Mouse (Mus musculus) CH12.LX (cell line): ENCODE measurements at regions not wholly inside any gene's neighbourhood (a gene's known extent, or its start where the extent isn't known, plus 50 kb on each side); places are given as distances from the start of the nearest gene placed in this dataset.

Experiments used
- DNase-seq: peaks from one replicate; pipeline ENCODE4 v3.0.0-alpha.2; 2013; ENCODE audit errors: extremely low read depth
- H3K27ac ChIP-seq: 2 replicates; pipeline ENCODE4 v1.5.1; 2012; ENCODE audit warnings: low read depth, mild to moderate bottlenecking, control low read depth, moderate library complexity; ENCODE audit not compliant: insufficient read depth
- H3K27me3 ChIP-seq: replicated peaks from 2 replicates; pipeline ENCODE3; 2012; ENCODE audit warnings: inconsistent platforms
- H3K36me3 ChIP-seq, 2 experiments: replicated peaks in 1 of 2; 2 replicates each; pipeline versions ENCODE3 to v1.6.1; 2012; ENCODE audit warnings: inconsistent platforms in 1 of 2, low read length in 1 of 2, mild to moderate bottlenecking in 1 of 2, mixed read lengths in 1 of 2, moderate library complexity in 1 of 2; ENCODE audit not compliant: control insufficient read depth in 1 of 2, insufficient read depth in 1 of 2
- H3K4me1 ChIP-seq, 2 experiments: 2 replicates each; pipeline ENCODE4 v1.6.1; 2012; ENCODE audit warnings: inconsistent platforms in 1 of 2, moderate library complexity in 1 of 2; ENCODE audit not compliant: insufficient read depth in 2 of 2, control insufficient read depth in 1 of 2
- H3K4me2 ChIP-seq: 2 replicates; pipeline ENCODE4 v1.6.1; 2012; ENCODE audit warnings: low read depth, mild to moderate bottlenecking, control low read depth; ENCODE audit not compliant: poor library complexity, insufficient read depth, severe bottlenecking
- H3K4me3 ChIP-seq, 3 experiments: fragments of 150-350 bp in 1 of 3; sonication (generic) in 1 of 3; replicated peaks in 1 of 3; 2 replicates each; pipeline versions ENCODE3 to v1.5.1; 2011 to 2012; ENCODE audit warnings: low read depth in 2 of 3, low read length in 2 of 3, mild to moderate bottlenecking in 2 of 3, moderate library complexity in 2 of 3, control low read depth in 1 of 3, improper control_type of control experiment in 1 of 3, inconsistent platforms in 1 of 3, mixed read lengths in 1 of 3; ENCODE audit not compliant: poor library complexity in 1 of 3
- H3K79me2 ChIP-seq: replicated peaks from 2 replicates; pipeline ENCODE4 v1.6.1; 2012; ENCODE audit warnings: mild to moderate bottlenecking, moderate library complexity; ENCODE audit not compliant: control insufficient read depth, poor library complexity, insufficient read depth, severe bottlenecking; ENCODE audit errors: extremely low read depth
- H3K9ac ChIP-seq: 2 replicates; pipeline ENCODE4 v1.6.1; 2012; ENCODE audit warnings: low read depth, mild to moderate bottlenecking, control low read depth, moderate library complexity; ENCODE audit not compliant: insufficient read depth
- H3K9me3 ChIP-seq: replicated peaks from 2 replicates; pipeline ENCODE3; 2012; ENCODE audit warnings: low read length, inconsistent platforms, mixed read lengths
- BHLHE40 ChIP-seq: IDR thresholded peaks from 2 replicates; pipeline ENCODE4 v1.6.1; 2011; ENCODE audit warnings: mild to moderate bottlenecking, low read depth, low read length, improper control_type of control experiment
- CHD2 ChIP-seq: IDR thresholded peaks from 2 replicates; pipeline ENCODE4 v1.6.1; 2011; ENCODE audit warnings: low read length, improper control_type of control experiment
- CTCF ChIP-seq, 2 experiments: IDR thresholded peaks in 1 of 2; conservative IDR thresholded peaks in 1 of 2; 2 replicates each; pipeline ENCODE4 v1.5.1; 2011 to 2012; ENCODE audit warnings: low read depth in 2 of 2, low read length in 2 of 2, improper control_type of control experiment in 1 of 2, inconsistent platforms in 1 of 2, mild to moderate bottlenecking in 1 of 2, moderate library complexity in 1 of 2
- ELF1 ChIP-seq: IDR thresholded peaks from 2 replicates; pipeline ENCODE4 v1.6.1; 2014; ENCODE audit warnings: low read depth, mild to moderate bottlenecking, inconsistent platforms, low read length, improper control_type of control experiment
- ETS1 ChIP-seq: conservative IDR thresholded peaks from 2 replicates; pipeline ENCODE4 v1.6.1; 2012; ENCODE audit warnings: low read depth, mild to moderate bottlenecking, inconsistent platforms, low read length, improper control_type of control experiment, moderate library complexity
- GABPA ChIP-seq: IDR thresholded peaks from 2 replicates; pipeline ENCODE4 v1.6.1; 2012; ENCODE audit warnings: low read depth, low read length, improper control_type of control experiment, inconsistent platforms; ENCODE audit not compliant: insufficient replicate concordance
- JUN ChIP-seq: IDR thresholded peaks from 2 replicates; pipeline ENCODE4 v1.6.1; 2011; ENCODE audit warnings: low read depth, mild to moderate bottlenecking, low read length, improper control_type of control experiment, moderate library complexity; ENCODE audit not compliant: insufficient read depth
- JUND ChIP-seq: conservative IDR thresholded peaks from 2 replicates; pipeline ENCODE4 v1.6.1; 2011; ENCODE audit warnings: low read depth, low read length, improper control_type of control experiment
- MAFK ChIP-seq: IDR thresholded peaks from 2 replicates; pipeline ENCODE4 v1.6.1; 2011; ENCODE audit warnings: low read length, improper control_type of control experiment; ENCODE audit not compliant: insufficient replicate concordance
- MAZ ChIP-seq: IDR thresholded peaks from 2 replicates; pipeline ENCODE4 v1.6.1; 2012; ENCODE audit warnings: low read depth, mild to moderate bottlenecking, inconsistent platforms, low read length, improper control_type of control experiment, moderate library complexity
- MXI1 ChIP-seq: IDR thresholded peaks from 2 replicates; pipeline ENCODE4 v1.6.1; 2011; ENCODE audit warnings: mild to moderate bottlenecking, low read depth, low read length, improper control_type of control experiment
- MYC ChIP-seq: IDR thresholded peaks from 2 replicates; pipeline ENCODE4 v1.6.1; 2011; ENCODE audit warnings: low read depth, mild to moderate bottlenecking, improper control_type of control experiment, low read length
- NRF1 ChIP-seq: IDR thresholded peaks from 2 replicates; pipeline ENCODE4 v1.6.1; 2014; ENCODE audit warnings: low read depth, mild to moderate bottlenecking, inconsistent platforms, low read length, improper control_type of control experiment, moderate library complexity
- POLR2A ChIP-seq: IDR thresholded peaks from 2 replicates; pipeline ENCODE4 v1.6.1; 2011; ENCODE audit warnings: low read depth, mild to moderate bottlenecking, improper control_type of control experiment, low read length
- RAD21 ChIP-seq: IDR thresholded peaks from 2 replicates; pipeline ENCODE4 v1.6.1; 2011; ENCODE audit warnings: low read depth, mild to moderate bottlenecking, low read length, improper control_type of control experiment, moderate library complexity
- SIN3A ChIP-seq: IDR thresholded peaks from 2 replicates; pipeline ENCODE4 v1.6.1; 2012; ENCODE audit warnings: low read length, improper control_type of control experiment, inconsistent platforms
- SMC3 ChIP-seq: IDR thresholded peaks from 2 replicates; pipeline ENCODE4 v1.6.1; 2011; ENCODE audit warnings: low read depth, low read length, improper control_type of control experiment
- TBP ChIP-seq: conservative IDR thresholded peaks from 2 replicates; pipeline ENCODE4 v1.6.1; 2011; ENCODE audit warnings: low read depth, low read length, improper control_type of control experiment
- TCF12 ChIP-seq: IDR thresholded peaks from 2 replicates; pipeline ENCODE4 v1.6.1; 2014; ENCODE audit warnings: low read depth, mild to moderate bottlenecking, inconsistent platforms, low read length, improper control_type of control experiment
- UBTF ChIP-seq: IDR thresholded peaks from 2 replicates; pipeline ENCODE4 v1.6.1; 2012; ENCODE audit warnings: low read depth, mild to moderate bottlenecking, inconsistent platforms, low read length, improper control_type of control experiment, moderate library complexity
- USF1 ChIP-seq: IDR thresholded peaks from 2 replicates; pipeline ENCODE4 v1.6.1; 2014; ENCODE audit warnings: low read depth, mild to moderate bottlenecking, inconsistent platforms, low read length, improper control_type of control experiment
- USF2 ChIP-seq: conservative IDR thresholded peaks from 2 replicates; pipeline ENCODE4 v1.6.1; 2011; ENCODE audit warnings: low read depth, low read length, improper control_type of control experiment
- ZKSCAN1 ChIP-seq: IDR thresholded peaks from 2 replicates; pipeline ENCODE4 v1.6.1; 2012; ENCODE audit warnings: low read depth, inconsistent platforms, low read length, improper control_type of control experiment, borderline replicate concordance
- dilution Hi-C: fragments of 300-500 bp; cut with MboI; formaldehyde crosslinking; loops from 2 replicates; pipeline ENCODE4 v1.14.3; 2020; ENCODE audit warnings: low sequenced_read_pairs; ENCODE audit not compliant: extremely low pct_unique_long_range_greater_than_20kb, extremely low pct_ligation_motif_present
- in situ Hi-C: fragments of 300-500 bp; cut with MboI; formaldehyde crosslinking; loops from 3 replicates; pipeline ENCODE4 v1.14.3; 2019; ENCODE audit warnings: low sequenced_read_pairs, low pct_ligation_motif_present, low pct_unique_long_range_greater_than_20kb, mixed read lengths

DNA sequence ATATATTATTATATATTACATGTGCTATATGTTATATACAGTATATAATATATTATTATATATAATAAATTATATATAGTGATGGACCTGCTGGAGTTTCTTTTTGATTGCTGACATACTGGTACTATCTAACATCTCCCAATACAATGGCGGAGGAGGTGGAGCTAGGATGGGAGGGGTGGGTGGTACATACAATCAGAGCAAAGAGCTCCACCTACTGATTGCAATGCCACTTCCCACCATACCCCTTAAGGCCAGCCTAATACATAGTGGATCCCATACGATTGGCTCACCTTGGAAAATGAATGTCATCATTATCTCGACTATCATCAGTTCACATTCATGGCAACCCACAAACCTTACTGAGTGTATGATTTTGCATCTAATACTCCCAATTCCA lies 323.0 kb downstream of the Klf5 start:
- Histone ChIP-seq H3K79me2 (no peaks in the 10 kb centered on the region), H3K4me2 (no peak overlapping the region), H3K4me3 (no peak overlapping the region), H3K9ac (no peak overlapping the region), H3K36me3 (no peaks in the 10 kb centered on the region), H3K27ac (no peak overlapping the region), H3K4me1 (peaks cover 4 to 5% of the 10 kb centered on the region in 2 experiments; a peak in 2 of 4 replicates), H3K9me3 (no peaks in the 10 kb centered on the region), H3K27me3 (no peaks in the 10 kb centered on the region)
- DNase-seq = peak; percentile 38
- dilution Hi-C loops = no loop called here
- TF ChIP-seq NRF1 = no peak
- no peak for TF ChIP-seq ETS1
- no peak for TF ChIP-seq JUN
- no peak for TF ChIP-seq SIN3A
- TF ChIP-seq JUND = no peak
- TF ChIP-seq SMC3 = peak; percentile 34
- TF ChIP-seq MXI1 = no peak
- no peak for TF ChIP-seq UBTF
- TF ChIP-seq USF2 = no peak
- 0 out of 2 replicates have a peak, but pooled peaks have one; percentile 24 for TF ChIP-seq MAZ
- no peak for TF ChIP-seq ELF1
- peak in 1 of 2 experiments; percentile 54; a peak in 2 of 4 replicates for TF ChIP-seq CTCF (conservative IDR thresholded peaks at IDR 0.05 in 1 of 2, IDR thresholded peaks at IDR 0.05 in 1 of 2; ENCODE audit: low read depth in 2 of 2, low read length in 2 of 2)
- no peak for TF ChIP-seq ZKSCAN1
- TF ChIP-seq RAD21 = peak; percentile 56
- in situ Hi-C loops = no loop called here

DNA sequence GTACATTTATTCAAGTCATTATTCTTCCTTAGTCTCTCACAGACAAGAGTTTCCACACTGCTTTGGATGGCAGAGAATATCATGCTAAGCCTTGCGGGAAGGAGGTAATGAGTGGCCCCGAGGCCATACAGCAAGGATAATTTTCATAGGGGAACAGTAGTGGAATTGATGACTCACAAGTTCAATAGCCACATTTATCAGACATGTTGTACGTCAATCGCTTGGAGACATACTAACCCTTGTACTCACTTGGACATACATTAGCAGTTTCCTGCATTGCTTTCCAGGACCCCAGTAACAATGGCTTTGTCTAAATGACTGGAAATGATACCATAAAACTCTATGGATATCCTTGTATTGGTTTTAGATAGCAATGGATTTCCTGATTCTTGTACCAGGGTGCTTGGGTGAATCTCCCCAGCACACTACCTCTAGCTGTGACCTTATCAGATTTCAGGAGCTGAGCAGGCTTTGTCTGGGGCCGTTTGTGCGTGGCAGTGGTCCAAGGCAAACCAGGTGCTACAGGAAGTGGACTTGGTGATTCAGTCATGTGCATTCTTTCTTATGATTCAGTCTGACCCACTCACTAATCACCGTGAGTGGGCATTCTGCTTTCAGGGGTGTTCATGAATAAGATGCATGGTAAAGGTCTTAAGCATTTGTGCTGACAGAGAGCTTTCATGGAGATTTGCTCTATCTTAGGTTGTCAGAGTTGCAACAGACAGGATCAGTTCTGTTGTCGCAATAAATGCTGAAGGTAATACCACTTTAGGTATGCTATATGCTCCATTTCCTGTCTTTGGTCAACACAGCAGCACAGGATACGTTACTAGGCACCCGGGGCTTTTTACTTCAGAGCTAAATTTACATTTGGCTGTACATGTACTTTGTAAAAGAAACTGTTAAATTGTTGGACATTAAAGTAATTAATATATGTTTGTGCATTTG lies 326.2 kb downstream of the Klf5 start:
- H3K4me3 ChIP-seq = no peak overlapping the region
- DNase-seq = no peak
- no peak overlapping the region for H3K27ac ChIP-seq
- H3K9ac ChIP-seq = no peak overlapping the region
- TF ChIP-seq BHLHE40 (no peak), USF2 (no peak), POLR2A (no peak), MYC (no peak), ETS1 (no peak), TBP (no peak), RAD21 (no peak), USF1 (no peak), UBTF (no peak), MAFK (no peak), GABPA (no peak), TCF12 (no peak), CHD2 (no peak)
- H3K36me3 ChIP-seq = no peaks in the 10 kb centered on the region
- H3K79me2 ChIP-seq = no peaks in the 10 kb centered on the region
- no peaks in the 10 kb centered on the region for H3K27me3 ChIP-seq
- no peak overlapping the region for H3K4me2 ChIP-seq
- dilution Hi-C loops = no loop called here
- in situ Hi-C loops = loop anchor here (25.0 kb wide), 1 partner anchor 487 kb away; no protein-coding TSS in a partner anchor
- H3K9me3 ChIP-seq = no peaks in the 10 kb centered on the region
- peaks cover 4 to 5% of the 10 kb centered on the region in 2 experiments; a peak in 2 of 4 replicates for H3K4me1 ChIP-seq
